Mouse (Mus musculus) adipose tissue, adult 10 weeks (tissue): ENCODE measurements around the gene Ugdh. TPM values are rescaled to one million over a fixed set of nuclear protein-coding genes. Genes with fewer than 3 reads are reported as not detected.

Source experiments
- polyA plus RNA-seq: library from polyadenylated mRNA; stranded (reverse); fragments of 350-450 nt; fragmentation: Illumina TruSeq; extraction: RNeasy Lipid Tissue Mini Kit (QIAGEN cat#74804); gene quantifications from one replicate; pipeline ENCODE4 v1.2.3, GENCODE M21; 2014; ENCODE audit warnings: low read depth, low replicate concordance

The Ugdh gene
- polyA plus RNA-seq, result 31.1 TPM

GRCm38 (mm10) chr5:65435806-65436561 is at the start of gene Ugdh:
TSS of gene Ugdh (minus strand) at chr5:65435949.

GRCm38 (mm10) chr5:65390648-65391644 is 44.8 kb downstream of the Ugdh start, which contains the start of the genes Rpl9 and Lias:
TSS of gene Rpl9 (minus strand) at chr5:65391444.
TSS of gene Lias (plus strand) at chr5:65391497.

Other genes with a start within 250 kb of the Ugdh start
- 11.1 TPM for gene Wdr19, start 236.3 kb downstream of the Ugdh start, polyA plus RNA-seq
- 23.0 TPM for gene Rfc1, start 100.3 kb downstream of the Ugdh start, polyA plus RNA-seq
- gene Klb, start 87.6 kb downstream of the Ugdh start, polyA plus RNA-seq, result 12.4 TPM
- 1,282 TPM for gene Rpl9, start 44.5 kb downstream of the Ugdh start, polyA plus RNA-seq
- gene Lias, start 44.5 kb downstream of the Ugdh start, polyA plus RNA-seq, result 35.6 TPM
- gene Gm43552, start 56.9 kb upstream of the Ugdh start, polyA plus RNA-seq, result not detected
- gene Smim14, start 101.2 kb upstream of the Ugdh start, polyA plus RNA-seq, result 202 TPM
- gene Ube2k, start 101.3 kb upstream of the Ugdh start, polyA plus RNA-seq, result 62.6 TPM